Mouse (Mus musculus): ENCODE data around the gene Mblac1.
"Not testable (repeated sequence)": the region's sequence is repeated elsewhere in the genome, so short reads cannot be mapped to it uniquely, and the experiment has no call there.

Gene Mblac1

GRCm38 (mm10) chr5:138216632-138217031 lies 22.5 kb downstream of the Mblac1 start:
- not testable (repeated sequence) for DNase-seq (ENCODE audit: low read depth, low spot score)

GRCm38 (mm10) chr5:138219864-138220263 lies 25.8 kb downstream of the Mblac1 start:
- no peak for DNase-seq (ENCODE audit: low read depth, low spot score)

- peak; percentile 8 for DNase-seq (ENCODE audit: low read depth, low spot score)
Observed at GRCm38 (mm10) chr5:138222111-138222510, 28.0 kb downstream of the Mblac1 start.

GRCm38 (mm10) chr5:138223287-138223686 lies 29.2 kb downstream of the Mblac1 start:
- no peak for DNase-seq (ENCODE audit: low read depth, low spot score)

GRCm38 (mm10) chr5:138225700-138226099 lies 31.6 kb downstream of the Mblac1 start, which contains the start of gene Nxpe5:
Gene Nxpe5, plus strand, starts transcription at chr5:138225898.
- DNase-seq (ENCODE audit: low read depth, low spot score), result no peak

GRCm38 (mm10) chr5:138226491-138226890 lies 32.4 kb downstream of the Mblac1 start:
- no peak for DNase-seq (ENCODE audit: low read depth, low spot score)

GRCm38 (mm10) chr5:138227367-138227766 lies 33.3 kb downstream of the Mblac1 start:
- DNase-seq (ENCODE audit: low read depth, low spot score), result no peak

GRCm38 (mm10) chr5:138228026-138228425 lies 33.9 kb downstream of the Mblac1 start:
- DNase-seq (ENCODE audit: low read depth, low spot score), result no peak

- no peak for DNase-seq (ENCODE audit: low read depth, low spot score)
Observed at GRCm38 (mm10) chr5:138229511-138229910, 35.4 kb downstream of the Mblac1 start.

- DNase-seq (ENCODE audit: low read depth, low spot score), result no peak
Observed at GRCm38 (mm10) chr5:138233778-138234177, 39.7 kb downstream of the Mblac1 start.

GRCm38 (mm10) chr5:138234224-138234623 lies 40.1 kb downstream of the Mblac1 start:
- no peak for DNase-seq (ENCODE audit: low read depth, low spot score)

GRCm38 (mm10) chr5:138241511-138241910 lies 47.4 kb downstream of the Mblac1 start:
- no peak for DNase-seq (ENCODE audit: low read depth, low spot score)

All from retina, adult 2 months (tissue).